Mouse (Mus musculus) C2C12 (cell line): Measurements from ENCODE around the gene Uri1.

ENCODE experiments used
- CEBPB ChIP-seq: IDR thresholded peaks from one replicate; pipeline ENCODE4 v1.6.1; 2011; ENCODE audit warnings: low read depth, mild to moderate bottlenecking, control low read depth, moderate library complexity
- CTCF ChIP-seq: IDR thresholded peaks from one replicate; pipeline ENCODE4 v1.5.1; 2011; ENCODE audit not compliant: control insufficient read depth, insufficient read depth, insufficient read length
- MAX ChIP-seq: IDR thresholded peaks from one replicate; pipeline ENCODE4 v1.6.1; 2011; ENCODE audit warnings: mild to moderate bottlenecking, control low read depth
- MYOG ChIP-seq: IDR thresholded peaks from one replicate; pipeline ENCODE4 v1.6.1; 2011; ENCODE audit not compliant: control insufficient read depth, insufficient read length; ENCODE audit errors: extremely low read depth
- USF1 ChIP-seq: IDR thresholded peaks from one replicate; pipeline ENCODE4 v1.6.1; 2011; ENCODE audit warnings: low read depth, mild to moderate bottlenecking, control low read depth, moderate library complexity

GRCm38 (mm10) chr7:38002451-38002850 lies 20.9 kb downstream of the Uri1 start:
- TF ChIP-seq CEBPB (no peak), CTCF (no peak), MYOG (no peak), MAX (no peak), USF1 (no peak)
